Mouse (Mus musculus) testis, postnatal 10 days (tissue): ENCODE results near the gene 2810408A11Rik.
"Not testable (repeated sequence)": the region's sequence is repeated elsewhere in the genome, so short reads cannot be mapped to it uniquely, and the experiment has no call there.

Source experiments
- DNase-seq: peaks from one replicate; pipeline ENCODE4 v3.0.0; 2021; ENCODE audit warnings: low spot score

The 2810408A11Rik gene

DNA sequence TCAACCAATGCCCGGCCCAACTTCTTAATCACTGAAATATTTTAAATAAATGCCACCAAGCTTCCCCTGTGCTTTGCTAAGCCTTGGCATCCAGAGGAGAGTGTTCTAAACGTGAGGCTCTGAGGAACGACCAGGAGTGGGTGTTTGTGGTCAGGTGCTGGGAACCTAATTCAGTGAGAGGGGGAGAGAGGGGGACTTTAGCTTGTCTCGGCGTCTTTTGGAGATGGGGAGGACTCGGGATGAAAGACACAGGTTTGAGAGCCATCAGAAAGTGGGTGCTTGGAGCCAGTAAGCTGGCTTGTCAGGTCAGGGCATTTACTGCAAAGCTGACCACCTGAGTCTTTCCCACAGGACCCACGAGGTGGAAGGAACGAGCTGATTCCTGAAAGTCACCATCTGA is 31.0 kb upstream of the 2810408A11Rik start:
- no peak for DNase-seq

GRCm38 (mm10) chr11:69930967-69931537 is 30.3 kb upstream of the 2810408A11Rik start:
- DNase-seq, result no peak

DNA sequence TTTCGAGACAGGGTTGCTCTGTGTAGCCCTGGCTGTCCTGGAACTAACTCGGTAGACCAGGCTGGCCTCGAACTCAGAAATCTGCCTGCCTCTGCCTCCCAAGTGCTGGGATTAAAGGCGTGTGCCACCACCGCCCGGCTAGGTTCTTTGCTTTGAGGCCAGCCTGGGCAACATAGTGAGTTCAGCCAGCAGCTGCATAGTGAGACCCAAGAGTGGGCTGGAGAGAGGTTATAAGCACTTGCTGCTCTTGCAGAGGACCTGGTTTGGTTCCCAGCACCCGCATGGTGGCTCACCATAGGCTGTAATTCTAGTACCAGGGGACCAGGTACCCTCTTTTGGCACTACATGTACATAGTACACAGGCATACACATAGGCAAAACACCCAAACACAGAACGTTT is 29.4 kb upstream of the 2810408A11Rik start:
- not testable (repeated sequence) for DNase-seq

GRCm38 (mm10) chr11:69929712-69930111 is 28.9 kb upstream of the 2810408A11Rik start:
- DNase-seq, result no peak

DNA sequence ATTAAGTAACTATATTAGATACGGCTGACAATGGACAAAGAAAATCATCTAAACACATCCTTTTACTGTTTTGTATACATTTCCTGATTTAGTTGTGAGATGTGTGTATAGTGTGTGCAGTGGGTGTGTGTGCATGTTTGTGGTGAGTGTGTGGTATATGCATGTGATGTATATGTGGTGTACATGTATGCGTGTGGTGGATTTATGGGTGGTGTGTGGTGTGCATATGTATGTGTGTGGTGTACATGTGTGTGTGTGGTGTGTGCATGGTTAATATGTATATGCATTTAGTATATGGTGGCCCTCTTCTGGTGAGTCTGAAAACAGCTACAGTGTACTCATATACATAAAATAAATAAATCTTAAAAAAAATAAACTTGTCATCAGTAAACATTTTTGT is 26.7 kb upstream of the 2810408A11Rik start:
- DNase-seq, result no peak

DNA sequence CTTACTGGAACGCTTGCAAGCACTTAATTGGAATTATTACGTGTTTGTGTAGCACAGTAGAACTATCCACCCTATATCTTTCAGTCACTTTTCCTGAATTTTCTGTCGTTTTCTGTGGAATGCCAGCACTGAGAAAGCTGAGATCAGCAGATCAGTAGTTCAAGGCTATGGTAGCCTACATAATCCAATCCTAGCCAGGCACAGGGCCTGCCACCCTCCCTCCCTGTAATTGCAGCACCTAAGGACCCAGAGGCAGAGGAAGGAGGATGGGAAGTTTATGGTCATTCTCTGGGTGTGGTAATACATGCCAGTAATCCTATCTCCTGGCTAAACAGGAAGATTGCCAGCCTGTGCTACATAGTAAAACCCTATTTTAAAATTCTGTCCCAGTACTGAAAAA is 22.0 kb upstream of the 2810408A11Rik start:
- DNase-seq, result no peak

DNA sequence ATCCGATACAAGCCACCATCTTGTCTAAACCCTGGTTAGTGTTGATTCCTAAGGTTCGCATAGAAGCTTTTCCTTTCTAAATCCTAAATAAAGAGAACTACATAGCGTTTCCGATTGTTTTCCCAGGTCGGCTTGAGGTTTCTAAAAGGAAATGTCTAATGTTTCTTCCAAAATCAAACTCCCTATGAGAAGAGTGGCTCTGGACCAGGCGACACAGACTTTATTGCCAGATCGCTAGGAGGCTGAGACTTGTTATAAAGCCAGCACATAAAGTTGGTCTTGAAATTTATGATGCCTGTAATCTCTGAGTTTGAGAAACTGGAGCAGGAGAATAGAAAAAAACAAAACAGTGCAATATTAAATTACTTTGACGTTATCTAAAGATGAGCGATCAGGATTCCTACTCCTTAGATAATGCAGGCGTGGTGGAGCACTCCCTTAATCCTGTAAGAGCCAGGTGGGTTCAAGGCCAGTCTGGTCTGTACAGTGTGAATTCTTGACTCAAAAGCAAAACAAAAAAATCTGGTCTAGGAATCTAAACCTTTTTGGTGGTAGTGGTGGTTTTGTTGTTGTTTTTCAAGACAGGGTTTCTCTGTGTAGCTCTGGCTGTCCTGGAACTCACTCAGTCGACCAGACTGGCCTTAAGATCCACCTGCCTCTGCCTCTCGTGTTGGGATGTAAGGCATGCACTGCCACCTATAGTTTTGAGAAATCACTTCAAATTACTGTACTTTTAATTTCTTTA is 21.4 kb upstream of the 2810408A11Rik start:
- DNase-seq, result no peak

DNA sequence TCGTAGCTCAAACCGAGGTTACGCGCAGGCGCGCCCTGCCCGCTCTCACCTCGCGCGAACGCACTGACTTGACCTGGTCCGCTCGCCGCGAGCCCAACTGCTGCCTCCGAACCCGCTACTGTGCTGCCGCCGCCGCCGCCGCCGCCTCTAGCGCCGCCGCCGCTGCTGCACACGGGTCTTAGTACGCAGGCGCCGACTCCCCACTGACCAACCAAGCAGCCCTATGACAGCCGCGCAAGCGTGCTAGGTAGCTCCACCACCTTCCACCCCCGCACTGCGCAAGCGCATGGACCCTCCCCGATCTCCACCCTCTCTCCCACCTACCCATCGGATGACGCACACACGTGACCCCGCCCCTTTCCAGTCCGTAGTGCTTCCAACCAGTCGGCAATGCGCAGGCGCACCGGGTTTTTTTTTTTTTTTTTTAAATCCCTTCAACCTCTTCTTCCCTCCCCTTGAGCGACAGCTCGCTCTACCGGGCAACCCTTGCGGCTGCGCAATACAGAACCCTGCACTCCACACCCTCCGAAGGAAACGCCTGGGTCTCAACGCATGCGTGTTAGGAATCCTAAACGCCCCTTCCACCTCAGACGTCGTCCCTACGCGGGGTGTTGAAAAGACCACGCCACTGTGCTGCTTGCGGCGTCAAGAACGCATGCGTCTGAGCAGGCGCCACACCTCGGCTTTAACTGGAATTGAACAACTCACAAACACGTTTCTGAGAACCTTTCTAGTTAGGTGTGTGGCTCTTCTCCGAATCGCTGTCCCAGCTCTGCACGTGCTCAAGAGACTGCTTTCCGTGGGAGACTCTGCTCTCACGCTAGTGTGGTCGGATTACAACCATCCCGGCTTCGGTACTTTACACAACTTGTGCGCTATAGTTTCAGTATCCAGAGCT is 20.6 kb upstream of the 2810408A11Rik start, which contains the start of gene Eif5a:
Gene Eif5a, minus strand, starts transcription at position 845 of the 898 bp plus-strand sequence.
- peak; percentile 100 for DNase-seq

DNA sequence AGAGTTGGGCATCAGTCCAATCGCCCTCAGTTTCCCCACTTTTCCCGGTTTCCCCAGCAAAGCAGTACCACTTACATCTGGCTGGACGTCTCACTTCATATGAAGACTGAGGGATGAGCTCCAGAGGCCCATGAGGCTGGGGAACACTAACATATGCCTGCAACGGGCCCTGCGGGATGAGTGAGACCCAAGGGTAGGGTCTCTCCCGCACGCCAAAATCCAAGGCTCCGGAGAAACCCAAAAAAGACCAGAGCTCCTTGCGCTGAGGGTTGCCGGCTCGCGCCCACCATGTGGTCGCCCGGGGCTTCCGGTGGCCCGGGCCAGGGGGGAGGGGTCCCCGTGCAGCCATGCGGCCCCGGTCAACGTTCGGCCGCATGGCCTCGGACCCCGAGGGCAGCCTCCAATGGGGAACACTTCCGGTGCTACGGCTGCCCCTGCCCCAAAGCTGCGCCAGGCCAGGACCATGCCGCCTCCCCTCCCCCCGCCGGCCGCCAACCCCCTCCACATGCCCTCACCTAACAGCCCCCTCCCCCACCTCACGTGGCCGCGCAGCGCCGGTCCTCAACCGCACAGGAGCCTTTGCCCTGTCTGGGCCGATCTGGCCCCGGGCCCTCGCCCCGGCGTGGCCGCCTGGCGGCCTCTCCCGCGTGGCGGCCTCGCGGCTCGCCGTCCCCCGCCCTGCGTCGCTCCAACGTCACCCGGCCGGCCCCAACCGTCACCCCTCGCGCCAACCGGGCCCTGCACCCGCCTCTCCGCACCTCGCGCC is 19.7 kb upstream of the 2810408A11Rik start:
- DNase-seq, result peak; percentile 86

DNA sequence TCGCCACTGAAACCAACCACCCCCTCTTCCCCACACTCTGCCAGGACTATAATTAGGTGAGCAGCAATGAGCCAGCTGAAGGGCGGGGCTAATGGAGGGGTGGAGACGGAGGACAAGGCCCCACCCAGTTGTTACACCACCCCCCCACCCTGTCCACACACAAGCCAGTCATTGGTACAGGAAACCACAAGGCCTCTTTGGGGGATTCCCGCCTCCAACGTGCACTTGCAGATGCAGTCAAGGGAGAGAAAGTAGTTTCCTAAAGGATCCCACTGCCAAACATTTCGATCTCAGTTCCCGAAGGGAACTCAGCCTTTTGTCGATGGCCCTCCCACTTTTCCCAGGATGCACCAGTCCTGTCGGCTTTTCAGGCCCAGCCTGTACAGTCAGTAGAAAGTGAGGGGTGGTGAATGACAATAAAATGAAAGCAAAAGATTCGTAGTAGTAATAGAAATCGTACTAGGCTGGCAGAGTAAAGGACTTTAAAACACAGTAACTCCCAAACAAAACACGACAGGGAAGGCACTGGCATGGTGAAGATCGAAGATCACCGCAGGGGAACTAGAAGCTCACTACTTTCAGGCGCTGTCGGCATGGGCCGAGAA is 19.0 kb upstream of the 2810408A11Rik start:
- DNase-seq, result peak; percentile 85

DNA sequence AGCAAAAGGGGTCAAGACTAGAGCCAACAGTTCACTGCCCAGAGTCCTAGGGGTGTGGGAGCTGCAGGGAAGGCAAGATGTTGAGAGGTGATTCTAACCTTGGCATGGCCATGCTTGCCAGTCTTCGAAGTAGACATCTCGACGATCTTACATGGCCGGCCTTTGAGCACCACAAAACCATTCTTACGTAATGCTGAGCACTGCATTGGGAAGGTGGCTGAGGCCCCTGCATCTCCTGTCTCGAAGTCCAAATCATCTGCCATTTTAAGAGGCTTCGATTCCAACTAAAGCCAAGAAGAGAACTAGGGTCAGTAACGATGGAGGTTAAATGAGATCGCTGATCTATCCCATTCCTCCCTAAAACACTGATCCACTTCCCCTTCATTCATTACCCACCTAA is 18.3 kb upstream of the 2810408A11Rik start:
- DNase-seq, result no peak

GRCm38 (mm10) chr11:69918118-69918517 is 17.3 kb upstream of the 2810408A11Rik start:
- no peak for DNase-seq

- DNase-seq, result no peak
These were observed 16.7 kb upstream of the 2810408A11Rik start for GRCm38 (mm10) chr11:69917379-69917948.

GRCm38 (mm10) chr11:69916652-69917378 is 16.0 kb upstream of the 2810408A11Rik start:
- DNase-seq, result not testable (repeated sequence)

DNA sequence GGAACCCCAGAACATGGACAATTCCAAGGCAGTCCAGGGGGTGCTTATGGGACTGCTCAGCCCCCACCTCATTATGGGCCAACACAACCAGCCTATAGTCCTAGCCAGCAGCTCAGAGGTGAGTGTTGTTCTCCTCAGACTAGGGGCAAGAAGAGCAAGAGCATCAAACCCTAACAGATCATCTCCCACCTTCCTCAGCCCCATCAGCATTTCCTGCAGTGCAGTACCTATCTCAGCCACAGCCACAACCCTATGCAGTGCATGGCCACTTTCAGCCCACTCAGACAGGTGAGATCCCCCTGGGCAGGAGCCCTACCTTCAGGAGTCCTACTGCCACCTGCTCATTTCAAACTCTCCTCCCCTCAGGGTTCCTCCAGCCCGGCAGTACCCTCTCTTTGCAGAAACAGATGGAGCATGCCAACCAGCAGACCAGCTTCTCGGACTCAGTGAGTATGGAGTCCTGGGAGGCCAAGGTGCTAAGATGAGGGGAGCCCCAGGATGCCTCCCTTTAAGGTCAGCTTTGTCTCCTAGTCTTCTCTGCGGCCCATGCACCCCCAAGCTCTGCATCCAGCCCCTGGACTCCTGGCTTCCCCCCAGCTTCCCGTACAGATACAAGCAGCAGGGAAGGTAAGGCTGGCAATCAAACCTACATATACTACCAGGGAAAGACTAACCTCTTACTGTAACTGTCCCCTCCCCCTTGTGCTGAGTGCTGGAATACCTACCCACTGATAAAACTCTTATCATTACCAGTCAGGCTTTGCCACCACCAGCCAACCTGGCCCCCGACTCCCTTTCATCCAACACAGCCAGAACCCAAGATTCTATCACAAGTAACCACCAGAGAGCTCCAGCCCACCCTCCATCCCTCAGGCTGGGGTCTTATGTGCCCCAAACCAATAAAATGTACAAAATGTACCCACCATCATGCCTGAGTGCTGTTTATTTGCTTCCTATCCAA is 15.2 kb upstream of the 2810408A11Rik start:
- DNase-seq, result no peak

DNA sequence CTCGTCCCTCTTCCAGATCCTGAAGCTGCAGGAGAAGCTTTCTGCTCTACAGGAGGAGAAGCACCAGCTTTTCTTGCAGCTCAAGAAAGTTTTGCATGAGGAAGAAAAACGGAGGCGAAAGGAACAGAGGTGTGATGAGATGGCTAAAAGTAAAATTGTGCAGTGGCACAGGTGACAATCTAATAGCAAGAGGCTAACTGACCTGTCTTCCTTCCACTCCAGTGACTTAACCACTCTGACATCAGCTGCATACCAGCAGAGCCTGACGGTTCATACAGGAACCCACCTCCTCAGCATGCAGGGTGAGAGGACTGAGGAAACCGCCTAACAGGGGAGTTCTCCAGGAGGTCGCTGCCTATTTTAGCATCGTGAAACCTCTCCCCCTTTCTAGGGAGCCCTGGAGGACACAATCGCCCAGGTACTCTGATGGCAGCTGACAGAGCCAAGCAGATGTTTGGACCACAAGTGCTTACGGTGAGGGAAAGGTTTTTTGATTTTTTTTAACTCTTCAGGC is 14.2 kb upstream of the 2810408A11Rik start:
- DNase-seq, result no peak

DNA sequence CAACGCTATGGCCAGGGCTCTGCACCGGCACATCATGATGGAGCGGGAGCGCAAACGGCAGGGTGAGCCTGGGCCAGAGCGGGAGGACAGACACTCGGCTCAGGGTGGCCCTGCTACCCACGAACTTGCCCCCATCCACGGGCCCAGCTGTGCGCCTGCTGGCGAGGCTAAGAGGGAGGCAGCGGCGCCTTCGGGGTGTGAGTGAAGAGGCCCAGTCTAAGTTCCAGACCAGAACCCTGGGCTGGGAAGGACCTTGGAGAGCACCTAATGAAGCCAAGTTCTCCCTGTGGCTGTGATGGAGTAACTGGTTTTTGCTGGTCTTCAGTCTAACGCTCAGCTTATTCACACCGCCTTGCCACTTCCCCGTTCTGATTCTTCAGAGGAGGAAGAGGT is 13.6 kb upstream of the 2810408A11Rik start:
- DNase-seq, result peak; percentile 62

GRCm38 (mm10) chr11:69913554-69914371 is 13.0 kb upstream of the 2810408A11Rik start, which contains the start of gene Gps2:
Gene Gps2, plus strand, starts transcription at chr11:69913888.
- DNase-seq, result peak; percentile 90
